In the genomic region with DNA sequence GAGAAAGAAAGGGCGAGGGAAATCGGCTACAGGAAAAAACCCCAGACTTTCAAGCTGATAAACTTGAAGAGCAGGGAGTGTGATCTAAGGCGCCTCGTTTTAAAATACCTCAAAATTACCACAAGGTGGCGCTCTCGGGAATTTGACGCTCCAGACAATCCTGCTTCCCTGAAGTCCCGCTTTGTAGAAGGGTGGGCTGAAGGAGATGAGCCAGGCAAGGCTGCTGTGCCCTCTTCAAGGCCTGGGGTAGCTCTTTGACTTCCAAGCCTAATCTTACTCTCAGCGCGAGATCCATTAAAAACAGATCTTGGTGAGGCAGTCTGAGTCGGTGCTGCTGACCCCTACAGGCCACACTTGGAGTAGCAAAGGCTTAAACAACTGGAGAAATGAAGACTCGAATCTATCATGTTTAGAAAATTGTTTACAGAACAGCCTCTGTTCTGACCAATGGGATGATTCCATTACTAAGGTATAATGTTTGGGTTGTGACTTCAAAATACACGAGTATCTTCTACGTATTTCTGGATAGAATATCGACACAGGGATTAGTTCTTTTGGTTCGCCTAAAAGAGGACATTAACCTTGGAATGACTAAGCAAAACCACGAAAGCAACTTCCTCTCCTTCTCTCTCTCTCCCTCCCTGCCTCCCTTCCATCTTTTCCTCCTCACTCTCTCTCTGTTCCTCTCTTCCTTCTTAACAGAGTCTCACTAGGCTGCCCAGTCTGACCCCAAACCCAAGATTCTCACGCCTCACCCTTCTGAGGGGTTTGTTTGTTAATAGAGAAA, we compare ENCODE assay signal across 8 mouse cellular contexts.
DNase-seq lines count a peak whose midpoint lies in the region; ATAC-seq and TF ChIP-seq lines count a peak whose summit lies in the region.

No protein-coding gene starts in this region.

- no peak overlapping the region for H3K27ac ChIP-seq in cortical plate, adult 2 months (ENCODE audit: insufficient read depth, low read length)

- peak; percentile 68 for TF ChIP-seq CTCF in cortical plate, adult 2 months (IDR thresholded peaks at IDR 0.05; ENCODE audit: extremely low read depth, insufficient read depth, low read length)

- H3K4me3 ChIP-seq in cortical plate, adult 2 months (ENCODE audit: insufficient read depth, low read length) = peak overlapping the region; percentile 26

- ATAC-seq in inflammation-experienced regulatory T-cells, adult 6 months = peak; percentile 86
- peak; percentile 73 for ATAC-seq in megakaryocyte progenitor cell, adult 5-6 weeks (replicated peaks; ENCODE audit: poor library complexity)

- TF ChIP-seq POLR2A in cortical plate, adult 2 months (IDR thresholded peaks at IDR 0.05; ENCODE audit: extremely low read depth, insufficient read depth, low read length) = no peak

- no peaks in the 10 kb centered on the region for H3K4me1 ChIP-seq in cortical plate, adult 2 months (ENCODE audit: control insufficient read depth, insufficient read depth, low read length)

- peak; percentile 67 to 93 for DNase-seq in adrenal gland, adult (ENCODE audit: inconsistent age in 2 of 2, low spot score in 1 of 2)
- peak; percentile 36 for DNase-seq in gastrocnemius, postnatal 10 days
- peak; percentile 40 to 49 for DNase-seq in left cerebral cortex, postnatal 10 days (ENCODE audit: extremely low spot score in 1 of 2, low spot score in 2 of 2)
- DNase-seq in right cerebral cortex, postnatal 10 days (ENCODE audit: low spot score in 2 of 2) = peak; percentile 51 to 74
- DNase-seq in urinary bladder, postnatal 36 days (ENCODE audit: low spot score in 2 of 2) = peak; percentile 51 to 65

- intact Hi-C loops in left cerebral cortex, postnatal 10 days (cut with DNase I) = loop anchor here (5.0 kb wide), 2 partner anchors 90 to 605 kb away; no protein-coding TSS in a partner anchor
